Mouse (Mus musculus) liver, embryonic 16.5 days (tissue): ENCODE results near the gene Ankrd13b. TPM values are rescaled to one million over a fixed set of nuclear protein-coding genes. Genes with fewer than 3 reads are reported as not detected.

Experiments
- ATAC-seq: fragments of 200-750 bp; cut with Nextera tagmentation; 2 replicates; pipeline ENCODE4 v1.8.0; 2017; ENCODE audit warnings: low read depth, mild to moderate bottlenecking, moderate number of reproducible peaks, moderate library complexity
- H3K27ac ChIP-seq: fragments of 300-500 bp; sonication (generic); 2 replicates; pipeline ENCODE4 v1.5.1; 2014; ENCODE audit warnings: mild to moderate bottlenecking, low read length
- H3K27me3 ChIP-seq: fragments of 300-500 bp; sonication (generic); 2 replicates; pipeline ENCODE4 v1.6.1; 2014; ENCODE audit warnings: low read depth, low read length, mixed read lengths; ENCODE audit not compliant: control insufficient read depth, insufficient read depth
- H3K36me3 ChIP-seq: fragments of 300-500 bp; sonication (generic); 2 replicates; pipeline ENCODE4 v1.6.1; 2014; ENCODE audit warnings: mild to moderate bottlenecking; ENCODE audit not compliant: control insufficient read depth, insufficient read depth
- H3K4me1 ChIP-seq: fragments of 300-500 bp; sonication (generic); 2 replicates; pipeline ENCODE4 v1.6.1; 2014; ENCODE audit warnings: low read depth, low read length, mixed read lengths; ENCODE audit not compliant: control insufficient read depth
- H3K4me2 ChIP-seq: fragments of 300-500 bp; sonication (generic); 2 replicates; pipeline ENCODE4 v1.6.1; 2014; ENCODE audit warnings: low read depth, low read length, mixed read lengths
- H3K4me3 ChIP-seq: fragments of 300-500 bp; sonication (generic); 2 replicates; pipeline ENCODE4 v1.5.1; 2014; ENCODE audit warnings: low read depth, mild to moderate bottlenecking, low read length
- H3K9ac ChIP-seq: fragments of 300-500 bp; sonication (generic); 2 replicates; pipeline ENCODE4 v1.6.1; 2014; ENCODE audit warnings: low read depth, low read length
- H3K9me3 ChIP-seq: fragments of 300-500 bp; sonication (generic); replicated peaks from 2 replicates; pipeline ENCODE4 v1.6.1; 2016; ENCODE audit warnings: low read length; ENCODE audit not compliant: control insufficient read depth
- WGBS: fragments of 180-500 bp; shearing (Covaris S2); extraction: QIAGEN DNeasy Blood & Tissue Kit; methylation state at CpG from one replicate; pipeline ENCODE4 v1.1.7; 2014; ENCODE audit not compliant: insufficient replicate concordance; 5-methylcytosine and 5-hydroxymethylcytosine counted together
- polyA plus RNA-seq: library from polyadenylated mRNA; unstranded; fragments of >200 nt; fragmentation: Nextera tagmentation; extraction: Ambion mirVana; gene quantifications from 2 replicates; pipeline ENCODE4 v1.2.1, GENCODE M21; 2015

Gene Ankrd13b
- polyA plus RNA-seq, 1 experiment from 2014 or later = 0.41 TPM

GRCm38 (mm10) chr11:77488771-77489581 is 502 bp downstream of the Ankrd13b start:
- no peak for ATAC-seq
- peaks cover 33% of the 10 kb centered on the region for H3K27me3 ChIP-seq
- peaks cover 32% of the 10 kb centered on the region for H3K4me1 ChIP-seq
- peak overlapping the region; percentile 70 for H3K4me3 ChIP-seq
- H3K36me3 ChIP-seq = no peaks in the 10 kb centered on the region
- 5% methylated on average over 51 of the region's 55 CpGs for WGBS
- H3K27ac ChIP-seq = no peak overlapping the region
- H3K9ac ChIP-seq = peak overlapping the region; percentile 59
- H3K4me2 ChIP-seq = peak overlapping the region; percentile 94
- no peaks in the 10 kb centered on the region for H3K9me3 ChIP-seq

DNA sequence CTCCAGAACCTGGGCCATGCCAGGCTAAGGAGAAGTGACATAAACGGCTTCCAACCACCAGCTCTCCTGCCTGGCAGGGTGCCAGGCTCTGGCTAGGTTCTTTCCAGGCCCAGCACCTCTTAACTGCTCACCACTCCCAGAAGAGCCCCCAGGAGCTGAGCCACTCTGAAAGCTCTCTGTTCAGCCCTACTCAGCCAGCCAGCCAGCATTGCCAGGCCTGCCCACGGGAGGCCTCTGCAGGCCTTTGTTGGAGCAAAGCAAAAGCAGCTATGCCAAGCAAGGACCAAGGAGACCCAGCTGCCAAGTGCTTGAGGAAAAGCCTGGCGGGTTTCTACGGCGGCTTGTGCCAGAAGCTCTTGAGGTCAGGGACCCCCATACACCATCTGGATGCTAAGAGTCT is 2.7 kb downstream of the Ankrd13b start:
- Histone ChIP-seq H3K27ac (no peak overlapping the region), H3K27me3 (peaks cover 31% of the 10 kb centered on the region), H3K9ac (no peak overlapping the region), H3K4me3 (no peak overlapping the region), H3K9me3 (no peaks in the 10 kb centered on the region), H3K36me3 (no peaks in the 10 kb centered on the region), H3K4me1 (peaks cover 19% of the 10 kb centered on the region), H3K4me2 (no peak overlapping the region)
- no peak for ATAC-seq
- WGBS = 64% methylated on average over 5 of the region's 5 CpGs

GRCm38 (mm10) chr11:77485229-77485628 is 4.2 kb downstream of the Ankrd13b start:
- H3K4me3 ChIP-seq = no peak overlapping the region
- no peak for ATAC-seq
- 67% methylated on average over 6 of the region's 6 CpGs for WGBS
- H3K27me3 ChIP-seq = peaks cover 21% of the 10 kb centered on the region
- H3K27ac ChIP-seq = no peak overlapping the region
- H3K9me3 ChIP-seq = no peaks in the 10 kb centered on the region
- H3K4me2 ChIP-seq = no peak overlapping the region
- H3K36me3 ChIP-seq = no peaks in the 10 kb centered on the region
- peaks cover 6% of the 10 kb centered on the region for H3K4me1 ChIP-seq
- no peak overlapping the region for H3K9ac ChIP-seq

DNA sequence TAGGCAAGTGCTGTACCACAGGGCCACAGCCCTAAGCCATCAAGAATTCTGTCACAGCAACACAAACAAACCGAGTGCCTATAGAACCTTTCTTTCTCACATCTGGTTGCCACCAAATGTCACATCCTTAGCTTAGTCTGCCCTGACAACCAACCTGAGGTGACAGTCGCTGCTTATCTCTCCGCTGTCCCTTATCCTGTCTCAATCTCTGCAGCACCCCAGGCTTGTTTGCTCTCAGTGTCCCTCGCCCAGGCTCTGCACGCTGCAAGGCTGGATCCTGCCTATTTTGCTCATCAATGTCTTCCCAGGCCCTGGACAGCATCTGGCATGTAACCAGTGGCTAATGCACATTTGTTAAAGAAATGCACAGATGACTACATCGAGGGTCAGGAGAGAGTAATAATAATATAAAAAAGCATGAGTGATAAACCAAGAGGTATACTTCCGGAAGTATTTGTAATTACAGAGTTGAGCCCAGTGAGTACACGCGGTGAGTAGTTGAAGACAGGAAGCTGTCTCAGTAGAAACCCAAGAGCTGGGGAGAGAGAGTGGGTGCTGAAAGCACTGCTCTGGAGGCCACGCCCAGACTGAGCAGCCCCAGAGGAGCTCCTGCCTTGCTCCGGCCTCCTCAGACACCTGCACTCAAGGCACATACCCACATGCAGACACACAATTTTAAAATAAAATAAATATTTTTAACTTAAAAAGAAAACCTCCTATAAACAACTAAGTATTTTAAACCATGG is 5.8 kb downstream of the Ankrd13b start:
- no peak for ATAC-seq
- Histone ChIP-seq H3K9me3 (no peaks in the 10 kb centered on the region), H3K27ac (no peak overlapping the region), H3K27me3 (peaks cover 6% of the 10 kb centered on the region), H3K9ac (no peak overlapping the region), H3K4me3 (no peak overlapping the region), H3K4me1 (no peaks in the 10 kb centered on the region), H3K36me3 (no peaks in the 10 kb centered on the region), H3K4me2 (no peak overlapping the region)
- 38% methylated on average over 11 of the region's 11 CpGs for WGBS

DNA sequence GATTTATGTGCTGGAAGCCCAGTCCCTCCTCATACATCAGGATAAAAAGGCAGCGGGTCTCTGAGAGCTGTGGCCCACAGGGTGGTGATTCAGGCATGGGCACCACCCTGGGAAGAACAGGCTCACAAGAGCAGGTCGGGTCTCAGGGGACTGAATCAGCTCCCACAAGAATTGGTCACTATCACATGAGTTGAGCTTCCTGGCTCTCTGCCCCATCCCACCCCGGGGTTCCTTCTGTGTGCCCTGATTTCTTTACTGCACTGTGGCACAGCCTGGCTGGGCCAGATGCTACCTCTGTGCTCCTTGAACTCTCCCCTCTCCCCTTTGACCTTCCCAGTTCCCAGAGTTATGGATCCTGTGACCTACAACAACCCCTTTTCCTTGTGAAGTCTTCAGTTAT is 6.4 kb downstream of the Ankrd13b start:
- no peak overlapping the region for H3K9ac ChIP-seq
- no peak overlapping the region for H3K27ac ChIP-seq
- no peak overlapping the region for H3K4me2 ChIP-seq
- no peaks in the 10 kb centered on the region; the same call in 1 of the 2 replicates for H3K27me3 ChIP-seq
- no peaks in the 10 kb centered on the region for H3K4me1 ChIP-seq
- H3K9me3 ChIP-seq = no peaks in the 10 kb centered on the region
- H3K4me3 ChIP-seq = no peak overlapping the region
- no peaks in the 10 kb centered on the region for H3K36me3 ChIP-seq
- ATAC-seq = no peak
- 49% methylated on average over 3 of the region's 3 CpGs for WGBS

GRCm38 (mm10) chr11:77476895-77477294 is 12.6 kb downstream of the Ankrd13b start:
- no peaks in the 10 kb centered on the region for H3K9me3 ChIP-seq
- no peak overlapping the region for H3K4me2 ChIP-seq
- H3K36me3 ChIP-seq = no peaks in the 10 kb centered on the region
- no peak overlapping the region for H3K27ac ChIP-seq
- H3K27me3 ChIP-seq = no peaks in the 10 kb centered on the region
- H3K4me3 ChIP-seq = no peak overlapping the region
- H3K9ac ChIP-seq = no peak overlapping the region
- no peaks in the 10 kb centered on the region for H3K4me1 ChIP-seq
- ATAC-seq = peak; percentile 39; the same call in 1 of the 2 replicates
- WGBS = 64% methylated on average over 6 of the region's 6 CpGs

DNA sequence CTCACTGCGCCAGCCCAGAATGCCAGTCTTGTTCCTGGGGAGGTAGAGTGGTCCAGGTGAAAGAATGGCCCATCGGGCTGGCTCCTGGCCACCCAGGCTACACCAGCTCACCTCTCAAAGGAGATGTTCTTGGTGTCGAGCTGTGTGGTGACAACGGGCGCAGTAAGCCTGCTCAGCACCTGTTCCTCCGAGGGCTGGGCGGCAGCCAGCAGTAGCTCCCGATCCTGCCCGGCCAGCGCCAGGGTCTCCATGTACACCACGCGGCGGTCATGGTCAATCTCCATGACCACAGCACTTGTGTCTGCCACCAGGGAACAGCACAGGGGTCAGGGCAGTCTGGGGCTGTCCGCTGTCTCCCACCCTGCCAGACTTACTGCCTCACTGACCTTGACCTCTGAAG is 13.3 kb downstream of the Ankrd13b start:
- H3K4me3 ChIP-seq = no peak overlapping the region
- 78% methylated on average over 14 of the region's 14 CpGs for WGBS

GRCm38 (mm10) chr11:77472775-77473174 is 16.7 kb downstream of the Ankrd13b start:
- no peaks in the 10 kb centered on the region for H3K36me3 ChIP-seq
- peaks cover under 1% of the 10 kb centered on the region; the same call in 1 of the 2 replicates for H3K4me1 ChIP-seq
- no peak overlapping the region for H3K4me3 ChIP-seq
- 77% methylated on average over 16 of the region's 16 CpGs for WGBS
- H3K9me3 ChIP-seq = no peaks in the 10 kb centered on the region
- no peak overlapping the region for H3K27ac ChIP-seq
- peaks cover under 1% of the 10 kb centered on the region; the same call in 1 of the 2 replicates for H3K27me3 ChIP-seq
- no peak for ATAC-seq
- no peak overlapping the region for H3K4me2 ChIP-seq
- H3K9ac ChIP-seq = no peak overlapping the region

More for the DNA sequence above, 13.3 kb downstream of the Ankrd13b start:
- Histone ChIP-seq H3K9me3 (no peaks in the 10 kb centered on the region), H3K9ac (no peak overlapping the region), H3K27me3 (no peaks in the 10 kb centered on the region), H3K36me3 (no peaks in the 10 kb centered on the region), H3K27ac (no peak overlapping the region), H3K4me1 (no peaks in the 10 kb centered on the region), H3K4me2 (no peak overlapping the region)
- ATAC-seq = no peak

DNA sequence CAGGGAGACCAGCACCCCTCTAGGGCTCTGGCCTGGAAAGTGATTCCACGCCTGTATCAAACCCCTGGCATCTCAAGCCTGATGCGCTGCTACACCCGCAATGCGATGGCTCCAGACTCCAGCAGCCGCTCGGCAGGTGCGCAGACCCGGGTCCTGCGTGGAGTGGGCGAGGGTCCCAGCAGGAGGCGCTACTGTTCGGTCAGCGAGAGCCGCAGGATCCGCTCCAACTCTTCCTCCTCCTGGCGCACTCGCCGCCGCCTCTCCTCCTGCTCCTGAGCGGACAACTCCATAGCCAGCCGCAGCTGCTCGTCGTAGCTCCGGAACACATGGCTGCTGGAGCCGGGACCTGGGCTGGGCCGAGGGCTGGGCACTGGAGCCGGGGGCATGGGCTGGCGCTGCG is 18.1 kb downstream of the Ankrd13b start:
- Histone ChIP-seq H3K27me3 (peaks cover 14% of the 10 kb centered on the region), H3K9ac (no peak overlapping the region), H3K9me3 (no peaks in the 10 kb centered on the region), H3K36me3 (no peaks in the 10 kb centered on the region), H3K27ac (no peak overlapping the region), H3K4me2 (no peak overlapping the region), H3K4me3 (no peak overlapping the region), H3K4me1 (peaks cover 7% of the 10 kb centered on the region; the same call in 1 of the 2 replicates)
- WGBS = 85% methylated on average over 27 of the region's 29 CpGs
- no peak for ATAC-seq
